Mouse (Mus musculus) CH12.LX (cell line): Measurements from ENCODE around the gene Crtc3. TPM values are rescaled to one million over a fixed set of nuclear protein-coding genes. Genes with fewer than 3 reads are reported as not detected.

Source experiments
- DNase-seq: peaks from one replicate; pipeline ENCODE4 v3.0.0-alpha.2; 2013; ENCODE audit errors: extremely low read depth
- H3K27ac ChIP-seq: 2 replicates; pipeline ENCODE4 v1.5.1; 2012; ENCODE audit warnings: low read depth, mild to moderate bottlenecking, control low read depth, moderate library complexity; ENCODE audit not compliant: insufficient read depth
- H3K27me3 ChIP-seq: replicated peaks from 2 replicates; pipeline ENCODE3; 2012; ENCODE audit warnings: inconsistent platforms
- H3K36me3 ChIP-seq, 2 experiments: replicated peaks in 1 of 2; 2 replicates each; pipeline versions ENCODE3 to v1.6.1; 2012; ENCODE audit warnings: inconsistent platforms in 1 of 2, low read length in 1 of 2, mild to moderate bottlenecking in 1 of 2, mixed read lengths in 1 of 2, moderate library complexity in 1 of 2; ENCODE audit not compliant: control insufficient read depth in 1 of 2, insufficient read depth in 1 of 2
- H3K4me1 ChIP-seq, 2 experiments: 2 replicates each; pipeline ENCODE4 v1.6.1; 2012; ENCODE audit warnings: inconsistent platforms in 1 of 2, moderate library complexity in 1 of 2; ENCODE audit not compliant: insufficient read depth in 2 of 2, control insufficient read depth in 1 of 2
- H3K4me2 ChIP-seq: 2 replicates; pipeline ENCODE4 v1.6.1; 2012; ENCODE audit warnings: low read depth, mild to moderate bottlenecking, control low read depth; ENCODE audit not compliant: poor library complexity, insufficient read depth, severe bottlenecking
- H3K4me3 ChIP-seq, 3 experiments: fragments of 150-350 bp in 1 of 3; sonication (generic) in 1 of 3; replicated peaks in 1 of 3; 2 replicates each; pipeline versions ENCODE3 to v1.5.1; 2011 to 2012; ENCODE audit warnings: low read depth in 2 of 3, low read length in 2 of 3, mild to moderate bottlenecking in 2 of 3, moderate library complexity in 2 of 3, control low read depth in 1 of 3, improper control_type of control experiment in 1 of 3, inconsistent platforms in 1 of 3, mixed read lengths in 1 of 3; ENCODE audit not compliant: poor library complexity in 1 of 3
- H3K79me2 ChIP-seq: replicated peaks from 2 replicates; pipeline ENCODE4 v1.6.1; 2012; ENCODE audit warnings: mild to moderate bottlenecking, moderate library complexity; ENCODE audit not compliant: control insufficient read depth, poor library complexity, insufficient read depth, severe bottlenecking; ENCODE audit errors: extremely low read depth
- H3K9ac ChIP-seq: 2 replicates; pipeline ENCODE4 v1.6.1; 2012; ENCODE audit warnings: low read depth, mild to moderate bottlenecking, control low read depth, moderate library complexity; ENCODE audit not compliant: insufficient read depth
- H3K9me3 ChIP-seq: replicated peaks from 2 replicates; pipeline ENCODE3; 2012; ENCODE audit warnings: low read length, inconsistent platforms, mixed read lengths
- BHLHE40 ChIP-seq: IDR thresholded peaks from 2 replicates; pipeline ENCODE4 v1.6.1; 2011; ENCODE audit warnings: mild to moderate bottlenecking, low read depth, low read length, improper control_type of control experiment
- ELF1 ChIP-seq: IDR thresholded peaks from 2 replicates; pipeline ENCODE4 v1.6.1; 2014; ENCODE audit warnings: low read depth, mild to moderate bottlenecking, inconsistent platforms, low read length, improper control_type of control experiment
- EP300 ChIP-seq: IDR thresholded peaks from 2 replicates; pipeline ENCODE4 v1.6.1; 2011; ENCODE audit warnings: low read length, improper control_type of control experiment
- ETS1 ChIP-seq: conservative IDR thresholded peaks from 2 replicates; pipeline ENCODE4 v1.6.1; 2012; ENCODE audit warnings: low read depth, mild to moderate bottlenecking, inconsistent platforms, low read length, improper control_type of control experiment, moderate library complexity
- GABPA ChIP-seq: IDR thresholded peaks from 2 replicates; pipeline ENCODE4 v1.6.1; 2012; ENCODE audit warnings: low read depth, low read length, improper control_type of control experiment, inconsistent platforms; ENCODE audit not compliant: insufficient replicate concordance
- HCFC1 ChIP-seq: IDR thresholded peaks from 2 replicates; pipeline ENCODE4 v1.6.1; 2012; ENCODE audit warnings: low read depth, mild to moderate bottlenecking, inconsistent platforms, low read length, improper control_type of control experiment
- IRF4 ChIP-seq: IDR thresholded peaks from 2 replicates; pipeline ENCODE4 v1.6.1; 2014; ENCODE audit warnings: low read depth, mild to moderate bottlenecking, inconsistent platforms, low read length, improper control_type of control experiment
- JUN ChIP-seq: IDR thresholded peaks from 2 replicates; pipeline ENCODE4 v1.6.1; 2011; ENCODE audit warnings: low read depth, mild to moderate bottlenecking, low read length, improper control_type of control experiment, moderate library complexity; ENCODE audit not compliant: insufficient read depth
- JUND ChIP-seq: conservative IDR thresholded peaks from 2 replicates; pipeline ENCODE4 v1.6.1; 2011; ENCODE audit warnings: low read depth, low read length, improper control_type of control experiment
- KAT2A ChIP-seq: IDR thresholded peaks from 2 replicates; pipeline ENCODE4 v1.6.1; 2012; ENCODE audit warnings: low read length, improper control_type of control experiment, inconsistent platforms; ENCODE audit not compliant: insufficient replicate concordance
- MAZ ChIP-seq: IDR thresholded peaks from 2 replicates; pipeline ENCODE4 v1.6.1; 2012; ENCODE audit warnings: low read depth, mild to moderate bottlenecking, inconsistent platforms, low read length, improper control_type of control experiment, moderate library complexity
- MXI1 ChIP-seq: IDR thresholded peaks from 2 replicates; pipeline ENCODE4 v1.6.1; 2011; ENCODE audit warnings: mild to moderate bottlenecking, low read depth, low read length, improper control_type of control experiment
- NELFE ChIP-seq: IDR thresholded peaks from 2 replicates; pipeline ENCODE4 v1.6.1; 2011; ENCODE audit warnings: low read depth, low read length, improper control_type of control experiment
- POLR2A ChIP-seq: IDR thresholded peaks from 2 replicates; pipeline ENCODE4 v1.6.1; 2011; ENCODE audit warnings: low read depth, mild to moderate bottlenecking, improper control_type of control experiment, low read length
- POLR2AphosphoS2 ChIP-seq: IDR thresholded peaks from 2 replicates; pipeline ENCODE4 v1.6.1; 2011; ENCODE audit warnings: low read depth, low read length, improper control_type of control experiment
- RAD21 ChIP-seq: IDR thresholded peaks from 2 replicates; pipeline ENCODE4 v1.6.1; 2011; ENCODE audit warnings: low read depth, mild to moderate bottlenecking, low read length, improper control_type of control experiment, moderate library complexity
- RCOR1 ChIP-seq: conservative IDR thresholded peaks from 2 replicates; pipeline ENCODE4 v1.6.1; 2012; ENCODE audit warnings: low read depth, mild to moderate bottlenecking, inconsistent platforms, low read length, improper control_type of control experiment
- SIN3A ChIP-seq: IDR thresholded peaks from 2 replicates; pipeline ENCODE4 v1.6.1; 2012; ENCODE audit warnings: low read length, improper control_type of control experiment, inconsistent platforms
- TBP ChIP-seq: conservative IDR thresholded peaks from 2 replicates; pipeline ENCODE4 v1.6.1; 2011; ENCODE audit warnings: low read depth, low read length, improper control_type of control experiment
- USF1 ChIP-seq: IDR thresholded peaks from 2 replicates; pipeline ENCODE4 v1.6.1; 2014; ENCODE audit warnings: low read depth, mild to moderate bottlenecking, inconsistent platforms, low read length, improper control_type of control experiment
- ZKSCAN1 ChIP-seq: IDR thresholded peaks from 2 replicates; pipeline ENCODE4 v1.6.1; 2012; ENCODE audit warnings: low read depth, inconsistent platforms, low read length, improper control_type of control experiment, borderline replicate concordance
- ZMIZ1 ChIP-seq: IDR thresholded peaks from 2 replicates; pipeline ENCODE4 v1.6.1; 2012; ENCODE audit warnings: low read depth, mild to moderate bottlenecking, inconsistent platforms, low read length, improper control_type of control experiment
- dilution Hi-C: fragments of 300-500 bp; cut with MboI; formaldehyde crosslinking; loops from 2 replicates; pipeline ENCODE4 v1.14.3; 2020; ENCODE audit warnings: low sequenced_read_pairs; ENCODE audit not compliant: extremely low pct_unique_long_range_greater_than_20kb, extremely low pct_ligation_motif_present
- in situ Hi-C: fragments of 300-500 bp; cut with MboI; formaldehyde crosslinking; loops from 3 replicates; pipeline ENCODE4 v1.14.3; 2019; ENCODE audit warnings: low sequenced_read_pairs, low pct_ligation_motif_present, low pct_unique_long_range_greater_than_20kb, mixed read lengths
- polyA plus RNA-seq: library from polyadenylated mRNA; unstranded; fragments of >175 nt; gene quantifications from 2 replicates; pipeline ENCODE4 v1.2.1, GENCODE M21; 2012; ENCODE audit warnings: low read depth; ENCODE audit not compliant: insufficient read length
- total RNA-seq, 2 experiments: library from RNA; depleted of rRNA; stranded (reverse); fragments of 300-350 nt in 1 of 2; fragments of >200 nt in 1 of 2; gene quantifications; 2 replicates each; pipeline ENCODE4 v1.2.3; 2012 to 2014

Gene Crtc3
- total and polyA plus RNA-seq, 3 experiments: 1.2 to 9.1 (median 4.4) TPM

- Histone ChIP-seq H3K4me3 (no peak overlapping the region), H3K27me3 (no peaks in the 10 kb centered on the region), H3K4me1 (peaks cover 24 to 62% of the 10 kb centered on the region in 2 experiments), H3K9me3 (no peaks in the 10 kb centered on the region), H3K36me3 (no peaks in the 10 kb centered on the region), H3K79me2 (0 out of 2 replicates have a peak, but pooled peaks cover 2% of the 10 kb centered on the region), H3K9ac (no peak overlapping the region), H3K4me2 (no peak overlapping the region), H3K27ac (no peak overlapping the region)
- in situ Hi-C loops (loop anchor here (5.0 kb wide), 1 partner anchor 35 kb away; no protein-coding TSS in a partner anchor), dilution Hi-C loops (no loop called here)
- no peak for DNase-seq
- no peak for TF ChIP-seq TBP
- no peak for TF ChIP-seq ETS1
- no peak for TF ChIP-seq JUND
- TF ChIP-seq EP300: no peak
- no peak for TF ChIP-seq MAZ
- TF ChIP-seq USF1: no peak
Measured at GRCm38 (mm10) chr7:80642552-80642951, 46.1 kb downstream of the Crtc3 start.

- H3K9ac ChIP-seq: peak overlapping the region; percentile 3; the same call in 1 of the 2 replicates
Measured at GRCm38 (mm10) chr7:80641899-80642298, 46.8 kb downstream of the Crtc3 start.

More at GRCm38 (mm10) chr7:80641899-80642298, 46.8 kb downstream of the Crtc3 start:
- H3K4me1 ChIP-seq: peaks cover 24 to 56% of the 10 kb centered on the region in 2 experiments
- in situ Hi-C loops (loop anchor here (5.0 kb wide), 1 partner anchor 35 kb away; no protein-coding TSS in a partner anchor), dilution Hi-C loops (no loop called here)
- no peaks in the 10 kb centered on the region for H3K9me3 ChIP-seq
- no peak overlapping the region for H3K27ac ChIP-seq
- H3K36me3 ChIP-seq: no peaks in the 10 kb centered on the region
- H3K27me3 ChIP-seq: no peaks in the 10 kb centered on the region
- no peak for DNase-seq
- H3K4me2 ChIP-seq: peak overlapping the region; percentile 41
- H3K4me3 ChIP-seq: peak overlapping the region in 1 of 3 experiments; percentile 30
- no peak for TF ChIP-seq IRF4
- TF ChIP-seq GABPA: no peak
- no peak for TF ChIP-seq USF1
- no peak for TF ChIP-seq JUN
- no peak for TF ChIP-seq MXI1
- no peak for TF ChIP-seq TBP
- TF ChIP-seq ELF1: no peak
- TF ChIP-seq POLR2A: no peak
- TF ChIP-seq SIN3A: no peak
- no peak for TF ChIP-seq ZMIZ1
- TF ChIP-seq HCFC1: no peak
- TF ChIP-seq MAZ: no peak
- TF ChIP-seq RAD21: no peak
- no peak for TF ChIP-seq ZKSCAN1
- no peak for TF ChIP-seq NELFE
- no peak for TF ChIP-seq KAT2A
- no peak for TF ChIP-seq RCOR1
- TF ChIP-seq BHLHE40: no peak
- no peak for TF ChIP-seq POLR2AphosphoS2
- 0 out of 2 replicates have a peak, but pooled peaks cover 2% of the 10 kb centered on the region for H3K79me2 ChIP-seq
